Mouse (Mus musculus): Measurements from ENCODE around the gene 2010111I01Rik. TPM values are rescaled to one million over a fixed set of nuclear protein-coding genes. Genes with fewer than 3 reads are reported as not detected.

2010111I01Rik gene
- polyA plus RNA-seq, 1 experiment from 2014 or later = 101 TPM

DNA sequence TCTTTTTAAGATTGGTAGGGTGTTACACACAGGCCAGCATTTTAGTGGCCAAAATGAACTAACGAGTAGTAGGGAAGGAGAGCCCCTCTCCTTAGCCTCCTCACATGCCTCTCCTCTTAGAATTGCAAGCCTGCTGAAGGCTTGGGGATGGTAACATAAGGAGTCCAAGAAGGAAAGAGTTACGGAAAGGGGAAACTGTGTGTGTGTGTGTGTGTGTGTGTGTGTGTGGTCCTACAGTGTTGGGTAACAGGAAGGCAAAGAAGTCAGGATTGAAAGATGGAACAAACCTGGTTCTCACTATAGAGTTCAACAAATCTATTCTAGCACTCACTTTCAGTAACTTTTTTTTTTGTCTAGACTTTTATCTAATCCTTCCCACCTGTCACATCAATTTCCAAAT lies 1.3 kb upstream of the 2010111I01Rik start:
- Histone ChIP-seq H3K4me1 (replicated peaks; ENCODE audit: control insufficient read depth, insufficient read depth) (no peaks in the 10 kb centered on the region), H3K4me2 (replicated peaks; ENCODE audit: low read depth) (no peak overlapping the region), H3K9ac (ENCODE audit: low read length) (no peak overlapping the region), H3K4me3 (ENCODE audit: low read depth, low read length) (no peak overlapping the region), H3K27me3 (ENCODE audit: control insufficient read depth, insufficient read depth, low read length) (no peaks in the 10 kb centered on the region), H3K36me3 (ENCODE audit: control insufficient read depth, insufficient read depth, low read length) (no peaks in the 10 kb centered on the region), H3K27ac (replicated peaks) (no peak overlapping the region), H3K9me3 (ENCODE audit: control insufficient read depth, low read length) (no peaks in the 10 kb centered on the region)
- WGBS = 77% methylated on average over 2 of the region's 2 CpGs
- TF ChIP-seq EP300 (optimal IDR thresholded peaks at IDR 0.05) = no peak
- TF ChIP-seq CTCF (IDR thresholded peaks at IDR 0.05; ENCODE audit: low read depth) = no peak
- DNase-seq (ENCODE audit: low spot score) (no peak), ATAC-seq (ENCODE audit: low FRiP score, low TSS enrichment) (no peak)

DNA sequence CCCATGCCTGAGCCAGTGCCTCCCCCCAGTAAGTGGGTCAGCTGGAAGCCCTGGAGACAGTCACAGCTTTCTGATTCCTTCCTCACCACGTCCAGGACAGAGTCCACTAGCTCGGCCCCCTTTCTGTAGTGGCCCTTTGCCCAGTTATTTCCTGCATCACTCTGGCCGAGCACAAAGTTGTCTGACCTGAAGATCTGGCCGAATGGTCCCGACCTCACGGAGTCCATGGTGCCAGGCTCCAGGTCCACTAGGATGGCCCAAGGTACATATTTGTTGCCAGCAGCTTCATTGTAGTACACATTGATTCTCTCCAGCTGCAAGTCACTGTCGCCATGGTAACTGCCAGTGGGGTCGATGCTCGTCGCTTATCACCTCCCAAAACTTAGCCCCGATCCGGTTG lies 3.5 kb downstream of the 2010111I01Rik start:
- DNase-seq (ENCODE audit: low spot score) (no peak), ATAC-seq (ENCODE audit: low FRiP score, low TSS enrichment) (no peak)
- Histone ChIP-seq H3K4me1 (replicated peaks; ENCODE audit: control insufficient read depth, insufficient read depth) (no peaks in the 10 kb centered on the region), H3K9me3 (ENCODE audit: control insufficient read depth, low read length) (no peaks in the 10 kb centered on the region), H3K27me3 (ENCODE audit: control insufficient read depth, insufficient read depth, low read length) (no peaks in the 10 kb centered on the region), H3K27ac (replicated peaks) (no peak overlapping the region), H3K4me3 (ENCODE audit: low read depth, low read length) (no peak overlapping the region), H3K36me3 (ENCODE audit: control insufficient read depth, insufficient read depth, low read length) (no peaks in the 10 kb centered on the region), H3K9ac (ENCODE audit: low read length) (no peak overlapping the region), H3K4me2 (replicated peaks; ENCODE audit: low read depth) (no peak overlapping the region)
- 77% methylated on average over 12 of the region's 12 CpGs for WGBS
- TF ChIP-seq EP300 (optimal IDR thresholded peaks at IDR 0.05) = no peak
- no peak for TF ChIP-seq CTCF (IDR thresholded peaks at IDR 0.05; ENCODE audit: low read depth)

DNA sequence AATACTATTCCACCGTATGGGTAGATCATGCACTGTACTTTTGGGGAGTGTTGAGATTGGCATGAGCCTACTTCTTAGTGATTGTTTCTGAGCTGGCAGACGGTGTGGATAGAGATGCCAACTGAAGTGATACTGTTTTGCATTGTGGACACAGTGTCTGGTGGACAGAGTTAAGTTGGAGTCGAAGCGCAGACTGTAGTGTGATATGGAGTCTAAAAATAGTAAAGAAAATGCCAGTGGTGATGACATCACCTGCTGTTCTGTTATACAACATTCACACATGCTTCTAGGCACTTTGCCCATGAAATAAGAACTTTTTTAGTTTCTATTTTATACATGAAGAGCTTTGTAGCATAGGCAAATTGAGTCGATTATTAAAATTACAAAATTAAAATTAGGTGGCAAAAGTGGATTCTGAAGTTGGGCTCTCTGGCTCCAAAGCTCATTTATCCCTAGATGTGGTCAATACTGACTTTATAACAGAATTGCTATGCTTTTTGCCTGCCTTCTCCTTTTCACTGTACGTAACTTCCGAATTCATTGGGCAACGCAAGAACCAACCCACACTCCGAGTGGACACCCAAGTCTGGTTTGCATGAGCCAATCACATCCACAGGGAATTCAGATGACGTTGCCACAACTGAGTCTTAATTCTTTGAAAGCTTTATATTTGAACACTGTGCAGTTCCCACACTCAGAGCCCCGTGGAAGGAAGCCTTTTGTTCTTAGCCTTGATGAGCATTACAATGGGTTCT lies 6.0 kb downstream of the 2010111I01Rik start:
- TF ChIP-seq CTCF (IDR thresholded peaks at IDR 0.05; ENCODE audit: low read depth) (no peak), EP300 (optimal IDR thresholded peaks at IDR 0.05) (no peak)
- ATAC-seq (ENCODE audit: low FRiP score, low TSS enrichment) = no peak
- DNase-seq (ENCODE audit: low spot score) = no peak

DNA sequence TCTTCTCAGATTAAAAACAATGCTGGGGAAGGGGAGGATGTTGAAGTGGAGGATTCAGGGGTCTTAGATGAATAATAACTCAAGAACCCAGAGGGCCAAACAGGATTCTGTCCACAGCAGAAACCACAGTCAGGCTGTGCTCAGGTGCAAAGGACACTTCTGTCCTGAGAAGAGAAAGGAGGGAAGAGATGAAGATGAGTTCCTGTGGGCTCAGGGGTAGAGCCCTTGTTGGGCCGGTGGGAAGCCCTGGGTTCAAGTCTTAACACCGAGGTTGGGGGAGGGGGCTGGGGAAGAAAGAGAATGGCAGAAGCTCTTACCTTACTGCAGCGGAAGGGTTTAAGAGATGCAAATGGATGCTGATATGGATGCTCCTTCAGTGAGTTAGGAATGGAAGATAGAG lies 7.7 kb downstream of the 2010111I01Rik start:
- no peak overlapping the region for H3K4me3 ChIP-seq (ENCODE audit: low read depth, low read length)
- 91% methylated on average over 3 of the region's 3 CpGs for WGBS
- TF ChIP-seq CTCF (IDR thresholded peaks at IDR 0.05; ENCODE audit: low read depth) (no peak), EP300 (optimal IDR thresholded peaks at IDR 0.05) (no peak)
- ATAC-seq (ENCODE audit: low FRiP score, low TSS enrichment) (no peak), DNase-seq (ENCODE audit: low spot score) (no peak)
- H3K27me3 ChIP-seq (ENCODE audit: control insufficient read depth, insufficient read depth, low read length) = no peaks in the 10 kb centered on the region
- H3K9ac ChIP-seq (ENCODE audit: low read length) = no peak overlapping the region
- H3K9me3 ChIP-seq (ENCODE audit: control insufficient read depth, low read length) = no peaks in the 10 kb centered on the region
- H3K4me2 ChIP-seq (replicated peaks; ENCODE audit: low read depth) = no peak overlapping the region
- H3K36me3 ChIP-seq (ENCODE audit: control insufficient read depth, insufficient read depth, low read length) = no peaks in the 10 kb centered on the region
- no peaks in the 10 kb centered on the region for H3K4me1 ChIP-seq (replicated peaks; ENCODE audit: control insufficient read depth, insufficient read depth)
- H3K27ac ChIP-seq (replicated peaks) = no peak overlapping the region

More for the DNA sequence above, 6.0 kb downstream of the 2010111I01Rik start:
- WGBS = 72% methylated on average over 11 of the region's 11 CpGs
- H3K4me1 ChIP-seq (replicated peaks; ENCODE audit: control insufficient read depth, insufficient read depth) = no peaks in the 10 kb centered on the region
- no peak overlapping the region for H3K4me3 ChIP-seq (ENCODE audit: low read depth, low read length)
- no peak overlapping the region for H3K4me2 ChIP-seq (replicated peaks; ENCODE audit: low read depth)
- no peak overlapping the region for H3K9ac ChIP-seq (ENCODE audit: low read length)
- H3K9me3 ChIP-seq (ENCODE audit: control insufficient read depth, low read length) = no peaks in the 10 kb centered on the region
- no peak overlapping the region for H3K27ac ChIP-seq (replicated peaks)
- H3K36me3 ChIP-seq (ENCODE audit: control insufficient read depth, insufficient read depth, low read length) = no peaks in the 10 kb centered on the region
- no peaks in the 10 kb centered on the region for H3K27me3 ChIP-seq (ENCODE audit: control insufficient read depth, insufficient read depth, low read length)

DNA sequence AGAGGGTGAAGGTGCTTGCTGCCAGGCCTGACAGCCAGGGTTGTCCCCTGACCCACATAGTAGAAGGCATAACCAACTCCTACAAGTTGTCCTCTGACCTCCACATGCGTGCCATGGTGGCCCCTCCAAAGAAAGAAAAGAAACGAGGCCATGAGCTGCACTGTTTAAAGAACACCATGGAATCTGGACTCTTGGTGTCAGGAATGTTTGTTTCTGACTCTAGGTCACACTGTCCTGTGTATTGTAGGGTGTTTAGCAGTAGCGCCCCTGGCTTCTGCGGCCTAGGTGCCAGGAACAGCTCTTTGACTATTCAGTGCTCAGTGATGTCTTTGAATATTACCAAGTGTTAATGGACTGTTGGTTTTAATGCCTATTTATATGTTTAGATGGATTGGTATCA lies 8.4 kb downstream of the 2010111I01Rik start:
- H3K4me3 ChIP-seq (ENCODE audit: low read depth, low read length) = no peak overlapping the region
- H3K9ac ChIP-seq (ENCODE audit: low read length) = no peak overlapping the region
- no peaks in the 10 kb centered on the region for H3K9me3 ChIP-seq (ENCODE audit: control insufficient read depth, low read length)
- no peaks in the 10 kb centered on the region for H3K27me3 ChIP-seq (ENCODE audit: control insufficient read depth, insufficient read depth, low read length)
- WGBS = 76% methylated on average over 4 of the region's 4 CpGs
- H3K27ac ChIP-seq (replicated peaks) = no peak overlapping the region
- no peak for DNase-seq (ENCODE audit: low spot score)
- no peaks in the 10 kb centered on the region for H3K36me3 ChIP-seq (ENCODE audit: control insufficient read depth, insufficient read depth, low read length)
- H3K4me2 ChIP-seq (replicated peaks; ENCODE audit: low read depth) = no peak overlapping the region
- no peak for ATAC-seq (ENCODE audit: low FRiP score, low TSS enrichment)
- TF ChIP-seq CTCF (IDR thresholded peaks at IDR 0.05; ENCODE audit: low read depth) (no peak), EP300 (optimal IDR thresholded peaks at IDR 0.05) (no peak)
- no peaks in the 10 kb centered on the region for H3K4me1 ChIP-seq (replicated peaks; ENCODE audit: control insufficient read depth, insufficient read depth)

DNA sequence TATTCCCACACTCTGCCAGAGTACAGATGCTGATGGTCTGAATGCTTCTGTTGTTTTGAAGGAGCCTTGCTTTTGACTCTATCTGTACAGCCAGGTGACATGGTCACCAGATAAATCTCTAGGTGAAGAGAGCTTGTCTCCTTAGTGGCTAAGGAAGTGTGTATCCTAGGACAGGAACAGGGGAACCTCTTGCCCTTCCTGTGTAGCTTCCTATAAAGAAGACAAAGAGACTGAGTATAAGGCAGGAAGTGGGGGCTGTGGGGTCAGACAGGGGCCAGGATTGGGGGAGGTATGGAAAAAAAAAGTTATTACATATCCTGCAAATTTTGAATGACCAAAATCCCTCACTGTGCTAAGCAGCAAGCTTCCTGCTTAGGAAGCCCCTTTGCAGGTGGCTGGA lies 13.4 kb downstream of the 2010111I01Rik start:
- no peak overlapping the region for H3K9ac ChIP-seq (ENCODE audit: low read length)
- no peak overlapping the region for H3K4me3 ChIP-seq (ENCODE audit: low read depth, low read length)
- DNase-seq (ENCODE audit: low spot score) (no peak), ATAC-seq (ENCODE audit: low FRiP score, low TSS enrichment) (no peak)
- H3K4me1 ChIP-seq (replicated peaks; ENCODE audit: control insufficient read depth, insufficient read depth) = no peaks in the 10 kb centered on the region; the same call in 1 of the 2 replicates
- H3K36me3 ChIP-seq (ENCODE audit: control insufficient read depth, insufficient read depth, low read length) = no peaks in the 10 kb centered on the region
- H3K4me2 ChIP-seq (replicated peaks; ENCODE audit: low read depth) = no peak overlapping the region
- no peak overlapping the region for H3K27ac ChIP-seq (replicated peaks)
- no peaks in the 10 kb centered on the region for H3K27me3 ChIP-seq (ENCODE audit: control insufficient read depth, insufficient read depth, low read length)
- TF ChIP-seq EP300 (optimal IDR thresholded peaks at IDR 0.05) (no peak), CTCF (IDR thresholded peaks at IDR 0.05; ENCODE audit: low read depth) (no peak)
- no peaks in the 10 kb centered on the region for H3K9me3 ChIP-seq (ENCODE audit: control insufficient read depth, low read length)

All from stomach, postnatal 0 days (tissue).